Mouse (Mus musculus) heart, adult 2 months (tissue): ENCODE data around the gene Ndst2.

ENCODE experiments used
- CTCF ChIP-seq: fragments of 200-600 bp; IDR thresholded peaks from 2 replicates; pipeline ENCODE4 v1.8.1; 2022; ENCODE audit warnings: antibody characterized with exemption, mild to moderate bottlenecking, moderate library complexity
- EP300 ChIP-seq: fragments of 200-500 bp; IDR thresholded peaks from 2 replicates; pipeline ENCODE4 v1.6.1; 2011; ENCODE audit warnings: low read depth, low read length, control low read depth; ENCODE audit not compliant: insufficient read depth
- POLR2A ChIP-seq: fragments of 200-500 bp; IDR thresholded peaks from 2 replicates; pipeline ENCODE4 v1.6.1; 2011; ENCODE audit warnings: mild to moderate bottlenecking, low read depth, low read length, control low read depth; ENCODE audit not compliant: insufficient read depth

GRCm38 (mm10) chr14:20772808-20773207 is 38.4 kb upstream of the Ndst2 start:
- no peak for TF ChIP-seq CTCF
- no peak for TF ChIP-seq POLR2A
- no peak for TF ChIP-seq EP300
